Mouse (Mus musculus) stomach, postnatal 0 days (tissue): ENCODE measurements around the gene Rrp36.

Experiments
- CTCF ChIP-seq: IDR thresholded peaks from 2 replicates; pipeline ENCODE4 v1.5.1; 2016; ENCODE audit warnings: antibody characterized with exemption, low read depth, mild to moderate bottlenecking, moderate library complexity
- EP300 ChIP-seq: optimal IDR thresholded peaks from 2 replicates; pipeline ENCODE3; 2016; ENCODE audit warnings: antibody characterized with exemption

GRCm38 (mm10) chr17:46673850-46674529 lies at the start of gene Rrp36:
- TF ChIP-seq CTCF: no peak
- no peak for TF ChIP-seq EP300
